Mouse (Mus musculus) ES-E14 (cell line): ENCODE measurements around the gene Wdr54. TPM values are rescaled to one million over a fixed set of nuclear protein-coding genes. Genes with fewer than 3 reads are reported as not detected.

ENCODE experiments used
- DNase-seq: peaks from one replicate; pipeline ENCODE4 v3.0.0-alpha.2; 2013; ENCODE audit warnings: low read depth, low spot score
- H3K27ac ChIP-seq: 2 replicates; pipeline ENCODE4 v1.5.1; 2012; ENCODE audit warnings: low read depth, mild to moderate bottlenecking, low read length, moderate library complexity, mixed read lengths; ENCODE audit not compliant: poor library complexity, insufficient read depth, severe bottlenecking
- H3K36me3 ChIP-seq: 2 replicates; pipeline ENCODE4 v1.6.1; 2012; ENCODE audit warnings: mild to moderate bottlenecking, low read length, moderate library complexity, mixed read lengths; ENCODE audit not compliant: control insufficient read depth, poor library complexity, insufficient read depth, severe bottlenecking
- H3K4me1 ChIP-seq, 2 experiments: fragments of 150-350 bp in 1 of 2; sonication (generic) in 1 of 2; 2 replicates each; pipeline ENCODE4 v1.6.1; 2012; ENCODE audit warnings: low read length in 2 of 2, mild to moderate bottlenecking in 1 of 2, mixed read lengths in 1 of 2; ENCODE audit not compliant: control insufficient read depth in 2 of 2, insufficient read depth in 2 of 2, poor library complexity in 1 of 2
- H3K4me3 ChIP-seq, 2 experiments: fragments of 150-350 bp in 1 of 2; sonication (generic) in 1 of 2; 2 replicates each; pipeline ENCODE4 v1.5.1; 2012; ENCODE audit warnings: low read length in 2 of 2, low read depth in 1 of 2, mild to moderate bottlenecking in 1 of 2, mixed read lengths in 1 of 2; ENCODE audit not compliant: insufficient read depth in 1 of 2, poor library complexity in 1 of 2, severe bottlenecking in 1 of 2
- H3K9ac ChIP-seq: 2 replicates; pipeline ENCODE4 v1.6.1; 2012; ENCODE audit warnings: low read depth, mild to moderate bottlenecking, low read length, mixed read lengths; ENCODE audit not compliant: poor library complexity, insufficient read depth, severe bottlenecking
- H3K9me3 ChIP-seq: fragments of 150-350 bp; sonication (generic); 2 replicates; pipeline ENCODE4 v1.6.1; 2012; ENCODE audit warnings: low read depth, mild to moderate bottlenecking, low read length; ENCODE audit not compliant: control insufficient read depth, insufficient read depth
- CHD2 ChIP-seq: IDR thresholded peaks from 2 replicates; pipeline ENCODE4 v1.6.1; 2014; ENCODE audit warnings: mild to moderate bottlenecking, low read depth, low read length, inconsistent platforms
- HCFC1 ChIP-seq: IDR thresholded peaks from 2 replicates; pipeline ENCODE4 v1.6.1; 2012; ENCODE audit warnings: low read length, inconsistent platforms, borderline replicate concordance; ENCODE audit not compliant: insufficient read depth
- MAFK ChIP-seq: IDR thresholded peaks from 2 replicates; pipeline ENCODE4 v1.6.1; 2014; ENCODE audit warnings: mild to moderate bottlenecking, low read depth, low read length, inconsistent platforms; ENCODE audit not compliant: insufficient read depth
- ZC3H11A ChIP-seq: IDR thresholded peaks from 2 replicates; pipeline ENCODE4 v1.6.1; 2012; ENCODE audit warnings: low read depth, mild to moderate bottlenecking, inconsistent platforms, low read length, borderline replicate concordance
- ZNF384 ChIP-seq: IDR thresholded peaks from 2 replicates; pipeline ENCODE4 v1.6.1; 2012; ENCODE audit warnings: low read depth, low read length, inconsistent platforms
- in situ Hi-C, 2 experiments: fragments of 600-800 bp; cut with MboI; formaldehyde crosslinking; loops; one replicate each; pipeline ENCODE4 v1.15.1; 2025; ENCODE audit warnings: low sequenced_read_pairs in 2 of 2, inconsistent platforms in 1 of 2; ENCODE audit not compliant: unreplicated experiment in 2 of 2
- total RNA-seq: library from RNA; depleted of rRNA; stranded (reverse); fragments of 300-350 nt; gene quantifications from 2 replicates; pipeline ENCODE4 v1.2.3, GENCODE M21; 2012

Gene Wdr54
- total RNA-seq, 1 experiment, result 3.7 TPM

- no peak for DNase-seq
- H3K9ac ChIP-seq, result no peak overlapping the region
- H3K27ac ChIP-seq, result no peak overlapping the region
- peak overlapping the region; percentile 85 to 99; a peak in 3 of 4 replicates for H3K4me3 ChIP-seq
- in situ Hi-C loops, result no loop called here
- H3K36me3 ChIP-seq, result peaks cover 4% of the 10 kb centered on the region; the same call in 1 of the 2 replicates
- H3K4me1 ChIP-seq, result peaks cover 0 to 3% of the 10 kb centered on the region in 2 experiments; a peak in 2 of 4 replicates
- no peaks in the 10 kb centered on the region for H3K9me3 ChIP-seq
- TF ChIP-seq CHD2, result no peak
- no peak for TF ChIP-seq ZC3H11A
- no peak for TF ChIP-seq HCFC1
- TF ChIP-seq ZNF384, result no peak
- no peak for TF ChIP-seq MAFK
Observed at GRCm38 (mm10) chr6:83116373-83117164, 39.6 kb downstream of the Wdr54 start.

- peak; percentile 15; the same call in 1 of the 2 replicates for TF ChIP-seq HCFC1
- TF ChIP-seq ZNF384, result no peak
- TF ChIP-seq CHD2, result no peak
- TF ChIP-seq ZC3H11A, result no peak
- Histone ChIP-seq H3K36me3 (peaks cover 4% of the 10 kb centered on the region; the same call in 1 of the 2 replicates), H3K4me1 (peaks cover 0 to 3% of the 10 kb centered on the region in 2 experiments; a peak in 2 of 4 replicates), H3K9ac (peak overlapping the region; percentile 82), H3K4me3 (peak overlapping the region; percentile 85 to 99), H3K9me3 (no peaks in the 10 kb centered on the region), H3K27ac (no peak overlapping the region)
- in situ Hi-C loops, result no loop called here
- DNase-seq, result no peak
Observed at GRCm38 (mm10) chr6:83115682-83116372, 40.4 kb downstream of the Wdr54 start.

- DNase-seq, result no peak
- in situ Hi-C loops, result no loop called here
- Histone ChIP-seq H3K27ac (no peak within 1 kb of the TSS), H3K9ac (peak within 1 kb of the TSS; percentile 82), H3K36me3 (peaks cover 4% of the 10 kb centered on the region; the same call in 1 of the 2 replicates), H3K4me3 (peak within 1 kb of the TSS; percentile 85 to 99), H3K4me1 (peaks cover 0 to 3% of the 10 kb centered on the region in 2 experiments; a peak in 2 of 4 replicates), H3K9me3 (no peaks in the 10 kb centered on the region)
- TF ChIP-seq HCFC1 (no peak), ZC3H11A (no peak), ZNF384 (no peak), CHD2 (no peak), MAFK (no peak)
Observed at GRCm38 (mm10) chr6:83115011-83115671, 41.1 kb downstream of the Wdr54 start, which contains the start of gene Mogs. Gene Mogs, plus strand, starts transcription at chr6:83115496.

GRCm38 (mm10) chr6:83111510-83112136 lies 44.6 kb downstream of the Wdr54 start:
- Histone ChIP-seq H3K9ac (no peak overlapping the region), H3K27ac (no peak overlapping the region), H3K4me3 (no peak overlapping the region), H3K9me3 (no peaks in the 10 kb centered on the region), H3K36me3 (no peaks in the 10 kb centered on the region), H3K4me1 (peaks cover 0 to 5% of the 10 kb centered on the region in 2 experiments; a peak in 2 of 4 replicates)
- no peak for DNase-seq
- in situ Hi-C loops, result no loop called here
- TF ChIP-seq MAFK (no peak), ZNF384 (no peak), ZC3H11A (no peak), HCFC1 (no peak), CHD2 (no peak)
